Mouse (Mus musculus): ENCODE measurements at regions not wholly inside any gene's neighbourhood (a gene's known extent, or its start where the extent isn't known, plus 50 kb on each side); places are given as distances from the start of the nearest gene placed in this dataset.

GRCm38 (mm10) chr16:62537730-62538479, 248.7 kb downstream of the Nsun3 start:
- TF ChIP-seq POLR2A (IDR thresholded peaks at IDR 0.05; ENCODE audit: extremely low read depth, insufficient read depth, low read length) (no peak), CTCF (IDR thresholded peaks at IDR 0.05; ENCODE audit: extremely low read depth, insufficient read depth, low read length) (no peak)

Data from cortical plate, adult 2 months (tissue).